Mouse (Mus musculus): Measurements from ENCODE around the gene Surf1.

DNA sequence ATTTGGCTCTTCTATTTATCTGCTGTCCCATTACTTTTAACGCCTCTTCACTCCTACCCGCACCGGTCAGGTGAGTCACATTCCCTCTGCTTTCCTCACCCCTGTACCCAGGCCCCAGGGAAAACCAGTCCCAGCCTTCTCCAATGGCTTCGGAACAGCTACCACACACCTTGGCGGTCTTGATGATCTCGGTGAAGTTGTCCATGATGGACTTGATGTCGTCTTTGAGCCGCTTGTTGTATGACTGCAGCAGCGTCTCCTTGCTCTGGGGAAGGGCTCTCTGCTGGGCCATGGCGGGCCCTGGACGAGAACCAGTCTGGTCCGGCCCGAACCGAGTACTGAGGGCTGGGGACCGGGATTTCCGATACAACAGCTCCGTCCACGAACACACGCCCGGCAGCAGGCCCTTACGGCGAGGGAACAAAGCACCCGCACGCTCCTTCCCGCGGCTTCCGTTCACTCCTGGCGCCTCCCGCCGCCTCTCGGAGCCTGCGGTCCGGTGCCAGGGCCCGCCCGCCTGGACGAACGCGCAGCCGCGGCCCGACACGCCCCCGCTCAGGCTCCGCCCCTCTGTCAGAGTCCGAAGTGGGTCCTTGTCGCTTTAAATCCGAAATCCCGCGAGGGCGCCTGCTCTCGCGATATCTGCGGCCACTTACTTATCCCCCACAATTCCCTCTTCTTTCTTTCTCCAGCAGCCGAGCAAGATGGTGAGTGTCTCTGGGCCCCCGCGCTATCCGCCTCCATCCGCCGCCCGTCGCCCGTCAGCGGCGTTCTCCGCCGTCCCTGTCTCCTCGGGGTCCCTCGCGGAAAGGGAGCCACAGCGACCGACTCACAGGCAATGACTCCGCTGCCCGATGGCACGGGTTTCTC is 6.0 kb downstream of the Surf1 start, which contains the start of the genes Med22 and Rpl7a:
- TF ChIP-seq EP300 (optimal IDR thresholded peaks at IDR 0.05) (peak; percentile 99), CTCF (IDR thresholded peaks at IDR 0.05; ENCODE audit: low read depth) (no peak)

Measured in stomach, postnatal 0 days (tissue).